Mouse (Mus musculus): ENCODE results near the gene Srsf11. TPM values are rescaled to one million over a fixed set of nuclear protein-coding genes. Genes with fewer than 3 reads are reported as not detected.

Srsf11 gene
- polyA plus RNA-seq, 1 experiment from 2014 or later = 286 TPM

GRCm38 (mm10) chr3:157971151-157971550, 65.3 kb downstream of the Srsf11 start:
- Histone ChIP-seq H3K9ac (no peak overlapping the region), H3K9me3 (replicated peaks) (no peaks in the 10 kb centered on the region), H3K4me2 (no peak overlapping the region), H3K36me3 (peaks cover 16% of the 10 kb centered on the region), H3K4me1 (no peaks in the 10 kb centered on the region), H3K27ac (no peak overlapping the region), H3K4me3 (replicated peaks) (no peak overlapping the region), H3K27me3 (no peaks in the 10 kb centered on the region)
- 98% methylated on average over 2 of the region's 2 CpGs for WGBS
- no peak for ATAC-seq (replicated peaks; ENCODE audit: low FRiP score)

Other genes with a start within 250 kb of the Srsf11 start
- gene Cth, start 111.6 kb downstream of the Srsf11 start, polyA plus RNA-seq (2015; fragmentation: Nextera tagmentation; extraction: Ambion mirVana) = 45.7 and 47.0 TPM in 2 replicates
- gene Ankrd13c, start 89.4 kb downstream of the Srsf11 start, polyA plus RNA-seq (2015; fragmentation: Nextera tagmentation; extraction: Ambion mirVana) = 24.6 and 25.3 TPM in 2 replicates
- gene Lrrc40, start within 50 bp of the Srsf11 start, polyA plus RNA-seq (2015; fragmentation: Nextera tagmentation; extraction: Ambion mirVana) = 59.4 and 61.2 TPM in 2 replicates

All from kidney, embryonic 15.5 days (tissue).